Mouse (Mus musculus): ENCODE data around the gene Rad54l2. TPM values are rescaled to one million over a fixed set of nuclear protein-coding genes. Genes with fewer than 3 reads are reported as not detected.

Gene Rad54l2
- polyA plus RNA-seq, 1 experiment from 2014 or later: 12.3 TPM

- peak within 1 kb of the TSS; percentile 76 for H3K9ac ChIP-seq
- H3K4me2 ChIP-seq: peak within 1 kb of the TSS; percentile 98
- peaks cover 8% of the 10 kb centered on the region; the same call in 1 of the 2 replicates for H3K36me3 ChIP-seq (replicated peaks)
- peak; percentile 82 for ATAC-seq (ENCODE audit: low FRiP score)
- H3K9me3 ChIP-seq: no peaks in the 10 kb centered on the region
- peaks cover 26% of the 10 kb centered on the region for H3K4me1 ChIP-seq
- peak within 1 kb of the TSS; percentile 42; the same call in 1 of the 2 replicates for H3K27ac ChIP-seq
- WGBS: under 1% methylated on average over 66 of the region's 86 CpGs
- no peaks in the 10 kb centered on the region for H3K27me3 ChIP-seq
- H3K4me3 ChIP-seq (replicated peaks): peak within 1 kb of the TSS; percentile 77
These were observed 103.5 kb downstream of the Rad54l2 start, which contains the start of gene Tex264 for GRCm38 (mm10) chr9:106685249-106686101. Tex264 (minus strand) TSS chr9:106685927.

DNA sequence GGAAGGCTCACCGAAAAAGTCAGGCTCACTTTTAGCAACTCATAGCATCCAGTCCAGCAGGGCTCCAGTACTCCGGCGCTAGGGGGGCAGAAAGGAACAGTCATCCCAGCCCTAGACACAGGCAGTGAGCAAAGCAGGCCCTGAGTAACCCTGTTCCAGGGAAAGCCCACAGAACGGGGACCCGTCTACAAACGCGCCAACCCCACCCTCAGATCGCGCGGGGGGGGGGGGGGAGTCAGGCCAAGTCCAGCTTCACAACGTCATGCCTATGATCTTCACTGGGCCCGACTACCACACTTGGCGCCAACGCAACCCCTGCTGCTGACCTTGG, 104.1 kb downstream of the Rad54l2 start:
- H3K27ac ChIP-seq: no peak overlapping the region
- H3K9ac ChIP-seq: peak overlapping the region; percentile 76
- H3K27me3 ChIP-seq: no peaks in the 10 kb centered on the region
- WGBS: 9% methylated on average over 13 of the region's 14 CpGs
- ATAC-seq (ENCODE audit: low FRiP score): no peak
- H3K4me2 ChIP-seq: peak overlapping the region; percentile 98
- H3K4me1 ChIP-seq: peaks cover 26% of the 10 kb centered on the region
- H3K36me3 ChIP-seq (replicated peaks): peaks cover 8% of the 10 kb centered on the region; the same call in 1 of the 2 replicates
- H3K4me3 ChIP-seq (replicated peaks): peak overlapping the region; percentile 77
- H3K9me3 ChIP-seq: no peaks in the 10 kb centered on the region

DNA sequence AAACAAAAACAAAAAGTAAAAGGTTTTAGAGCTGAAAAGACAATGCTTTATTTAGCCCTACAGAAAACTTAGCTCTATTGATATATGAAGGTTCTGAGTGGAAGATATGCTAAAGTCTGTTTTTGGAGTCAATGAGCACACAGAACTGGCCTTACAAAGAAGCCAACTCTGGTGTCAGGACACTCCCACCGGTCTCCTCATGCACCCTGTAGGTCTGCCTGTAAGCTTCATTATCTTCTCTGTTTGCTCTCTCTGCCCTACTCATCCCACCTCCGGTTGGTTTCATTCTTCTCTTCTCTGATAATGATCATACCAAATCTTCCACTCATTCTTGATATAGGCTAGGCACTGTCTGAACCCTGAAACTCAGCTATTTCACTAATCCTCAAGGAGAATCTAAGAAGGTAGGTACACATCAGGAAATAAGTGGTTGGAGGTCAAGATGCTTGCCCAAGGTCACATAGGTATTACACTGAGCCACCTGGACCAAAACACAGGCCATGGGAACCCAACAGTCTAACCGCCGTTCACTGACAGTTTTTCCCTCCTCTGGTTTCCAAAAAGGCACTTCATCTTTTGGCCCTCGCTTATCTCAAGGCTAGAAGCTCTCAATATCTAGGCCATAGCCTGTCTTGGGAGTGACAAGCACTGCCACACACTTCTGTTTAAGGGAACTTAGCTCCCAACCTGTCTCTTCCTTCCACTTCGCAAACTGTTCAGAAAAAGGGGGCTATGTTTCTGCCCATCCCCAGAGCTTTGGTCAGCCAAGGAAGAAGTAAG, 104.7 kb downstream of the Rad54l2 start:
- H3K4me2 ChIP-seq: peak overlapping the region; percentile 98
- peaks cover 8% of the 10 kb centered on the region; the same call in 1 of the 2 replicates for H3K36me3 ChIP-seq (replicated peaks)
- no peak overlapping the region for H3K27ac ChIP-seq
- peaks cover 26% of the 10 kb centered on the region for H3K4me1 ChIP-seq
- peak overlapping the region; percentile 76 for H3K9ac ChIP-seq
- H3K4me3 ChIP-seq (replicated peaks): peak overlapping the region; percentile 77
- WGBS: 87% methylated on average over 6 of the region's 6 CpGs
- H3K9me3 ChIP-seq: no peaks in the 10 kb centered on the region
- H3K27me3 ChIP-seq: no peaks in the 10 kb centered on the region
- ATAC-seq (ENCODE audit: low FRiP score): no peak

GRCm38 (mm10) chr9:106681026-106681425, 108.0 kb downstream of the Rad54l2 start:
- H3K27me3 ChIP-seq: no peaks in the 10 kb centered on the region
- H3K36me3 ChIP-seq (replicated peaks): peaks cover 15% of the 10 kb centered on the region
- H3K27ac ChIP-seq: no peak overlapping the region
- peaks cover 15% of the 10 kb centered on the region for H3K4me1 ChIP-seq
- no peak for ATAC-seq (ENCODE audit: low FRiP score)
- no peak overlapping the region for H3K4me3 ChIP-seq (replicated peaks)
- no peaks in the 10 kb centered on the region for H3K9me3 ChIP-seq
- WGBS: 91% methylated on average over 9 of the region's 9 CpGs
- no peak overlapping the region for H3K4me2 ChIP-seq
- H3K9ac ChIP-seq: no peak overlapping the region

- no peaks in the 10 kb centered on the region for H3K9me3 ChIP-seq
- H3K4me2 ChIP-seq: no peak overlapping the region
- 80% methylated on average over 4 of the region's 4 CpGs for WGBS
- H3K27me3 ChIP-seq: no peaks in the 10 kb centered on the region
- no peaks in the 10 kb centered on the region; the same call in 1 of the 2 replicates for H3K4me1 ChIP-seq
- no peak overlapping the region for H3K9ac ChIP-seq
- no peak overlapping the region for H3K27ac ChIP-seq
- no peak overlapping the region for H3K4me3 ChIP-seq (replicated peaks)
- ATAC-seq (ENCODE audit: low FRiP score): no peak
- peaks cover 19% of the 10 kb centered on the region for H3K36me3 ChIP-seq (replicated peaks)
These were observed 110.8 kb downstream of the Rad54l2 start for GRCm38 (mm10) chr9:106678242-106678641.

GRCm38 (mm10) chr9:106677702-106678101, 111.3 kb downstream of the Rad54l2 start:
- ATAC-seq (ENCODE audit: low FRiP score): no peak
- Histone ChIP-seq H3K9me3 (no peaks in the 10 kb centered on the region), H3K36me3 (replicated peaks) (peaks cover 24% of the 10 kb centered on the region), H3K4me3 (replicated peaks) (no peak overlapping the region), H3K27me3 (no peaks in the 10 kb centered on the region), H3K4me1 (no peaks in the 10 kb centered on the region; the same call in 1 of the 2 replicates), H3K4me2 (no peak overlapping the region), H3K9ac (no peak overlapping the region), H3K27ac (no peak overlapping the region)
- WGBS: 85% methylated on average over 5 of the region's 5 CpGs

GRCm38 (mm10) chr9:106676571-106676970, 112.4 kb downstream of the Rad54l2 start:
- Histone ChIP-seq H3K4me1 (no peaks in the 10 kb centered on the region; the same call in 1 of the 2 replicates), H3K27ac (no peak overlapping the region), H3K27me3 (no peaks in the 10 kb centered on the region), H3K9me3 (no peaks in the 10 kb centered on the region), H3K4me2 (no peak overlapping the region), H3K36me3 (replicated peaks) (peaks cover 25% of the 10 kb centered on the region), H3K9ac (no peak overlapping the region), H3K4me3 (replicated peaks) (no peak overlapping the region)
- ATAC-seq (ENCODE audit: low FRiP score): no peak
- WGBS: 81% methylated on average over 4 of the region's 4 CpGs

DNA sequence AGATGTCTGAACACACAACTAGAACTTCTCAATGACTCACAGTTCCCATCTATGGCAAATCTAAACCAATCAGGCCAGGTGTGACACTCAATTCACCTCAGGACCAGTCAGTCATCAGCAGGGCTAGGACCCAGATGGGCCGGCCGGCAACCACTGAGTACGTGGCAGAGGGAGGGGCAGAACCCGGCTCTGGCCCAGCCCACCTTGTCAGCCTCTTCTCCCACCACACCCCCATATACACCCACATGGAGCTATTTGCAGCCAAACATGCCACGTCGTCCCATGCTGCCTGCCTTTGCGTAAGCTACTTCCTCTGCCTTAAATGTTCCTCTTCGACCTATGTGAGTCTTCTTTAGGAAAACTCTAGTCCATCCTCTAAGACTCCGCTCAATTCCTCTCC, 113.0 kb downstream of the Rad54l2 start:
- Histone ChIP-seq H3K4me1 (no peaks in the 10 kb centered on the region; the same call in 1 of the 2 replicates), H3K9ac (no peak overlapping the region), H3K4me2 (no peak overlapping the region), H3K27ac (no peak overlapping the region), H3K9me3 (no peaks in the 10 kb centered on the region), H3K36me3 (replicated peaks) (peaks cover 27% of the 10 kb centered on the region), H3K4me3 (replicated peaks) (no peak overlapping the region), H3K27me3 (no peaks in the 10 kb centered on the region)
- 79% methylated on average over 9 of the region's 9 CpGs for WGBS
- 0 out of 2 replicates have a peak, but pooled peaks have one; percentile 33 for ATAC-seq (ENCODE audit: low FRiP score)

- Histone ChIP-seq H3K4me3 (replicated peaks) (no peak overlapping the region), H3K9me3 (no peaks in the 10 kb centered on the region), H3K36me3 (replicated peaks) (peaks cover 28% of the 10 kb centered on the region), H3K4me2 (no peak overlapping the region), H3K4me1 (no peaks in the 10 kb centered on the region; the same call in 1 of the 2 replicates), H3K27ac (no peak overlapping the region), H3K27me3 (no peaks in the 10 kb centered on the region), H3K9ac (no peak overlapping the region)
- ATAC-seq (ENCODE audit: low FRiP score): peak; percentile 83
- WGBS: 0% methylated on average over 1 of the region's 1 CpGs
These were observed 113.5 kb downstream of the Rad54l2 start for GRCm38 (mm10) chr9:106675480-106675879.

DNA sequence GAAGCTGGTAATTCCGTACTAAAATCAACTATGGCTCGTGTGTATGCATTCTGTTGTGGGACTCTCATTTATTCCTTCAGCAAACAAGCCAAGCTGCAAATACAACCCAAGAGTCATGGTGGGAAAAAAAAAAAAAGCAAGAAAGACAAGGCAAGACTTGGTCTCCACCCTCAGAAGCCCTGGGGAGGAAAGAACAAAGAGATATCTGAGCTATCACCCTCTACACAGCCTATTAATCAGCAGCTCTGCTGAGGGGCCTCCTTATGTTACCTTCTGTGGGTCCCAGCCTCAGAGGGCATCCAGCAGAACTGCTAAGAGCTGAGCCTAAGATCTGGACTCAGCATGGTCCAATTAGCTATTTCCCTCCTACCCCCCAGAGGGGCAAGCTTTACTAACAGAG, 115.1 kb downstream of the Rad54l2 start:
- H3K4me3 ChIP-seq (replicated peaks): no peak overlapping the region
- WGBS: 76% methylated on average over 2 of the region's 2 CpGs
- H3K27ac ChIP-seq: no peak overlapping the region
- H3K27me3 ChIP-seq: no peaks in the 10 kb centered on the region
- no peak for ATAC-seq (ENCODE audit: low FRiP score)
- no peak overlapping the region for H3K4me2 ChIP-seq
- peaks cover 32% of the 10 kb centered on the region for H3K36me3 ChIP-seq (replicated peaks)
- no peaks in the 10 kb centered on the region; the same call in 1 of the 2 replicates for H3K4me1 ChIP-seq
- H3K9me3 ChIP-seq: no peaks in the 10 kb centered on the region
- H3K9ac ChIP-seq: no peak overlapping the region

- H3K36me3 ChIP-seq (replicated peaks): peaks cover 12% of the 10 kb centered on the region
- H3K27ac ChIP-seq: peak overlapping the region; percentile 67
- H3K9ac ChIP-seq: no peak overlapping the region
- no peak overlapping the region for H3K4me3 ChIP-seq (replicated peaks)
- H3K4me1 ChIP-seq: peaks cover 21% of the 10 kb centered on the region
- WGBS: 79% methylated on average over 6 of the region's 6 CpGs
- H3K27me3 ChIP-seq: no peaks in the 10 kb centered on the region
- H3K9me3 ChIP-seq: no peaks in the 10 kb centered on the region
- ATAC-seq (ENCODE audit: low FRiP score): no peak
- no peak overlapping the region for H3K4me2 ChIP-seq
These were observed 124.1 kb downstream of the Rad54l2 start for GRCm38 (mm10) chr9:106664856-106665255.

DNA sequence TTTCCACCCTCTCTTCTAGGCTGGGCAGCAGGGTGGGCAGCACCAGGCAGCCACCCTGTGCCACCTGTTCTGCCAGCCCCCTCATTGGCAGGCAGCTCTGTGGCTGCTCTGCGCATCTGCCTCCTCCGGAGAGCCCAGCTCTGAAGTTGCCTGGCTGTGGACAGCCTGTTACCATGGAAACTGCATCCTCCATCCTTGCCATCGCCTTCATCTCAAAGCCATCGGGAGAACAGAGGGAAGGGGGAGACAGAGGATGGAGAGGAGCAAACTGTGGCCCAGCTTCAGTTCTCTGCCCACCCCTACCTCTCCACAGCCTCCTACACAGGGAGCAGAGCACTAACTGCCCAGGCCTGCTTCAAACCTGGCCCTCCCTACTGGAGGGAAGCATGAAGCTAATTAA, 124.6 kb downstream of the Rad54l2 start:
- 59% methylated on average over 4 of the region's 4 CpGs for WGBS
- H3K9ac ChIP-seq: no peak overlapping the region
- peaks cover 23% of the 10 kb centered on the region for H3K4me1 ChIP-seq
- H3K4me2 ChIP-seq: no peak overlapping the region
- H3K27ac ChIP-seq: peak overlapping the region; percentile 67
- no peaks in the 10 kb centered on the region for H3K9me3 ChIP-seq
- peak; percentile 76 for ATAC-seq (ENCODE audit: low FRiP score)
- no peaks in the 10 kb centered on the region for H3K27me3 ChIP-seq
- H3K36me3 ChIP-seq (replicated peaks): peaks cover 12% of the 10 kb centered on the region
- H3K4me3 ChIP-seq (replicated peaks): no peak overlapping the region

All from forebrain, embryonic 12.5 days (tissue).